Mouse (Mus musculus) cortical plate, adult 2 months (tissue): Measurements from ENCODE around the gene Yipf3.

Source experiments
- CTCF ChIP-seq: fragments of 200-500 bp; IDR thresholded peaks from 2 replicates; pipeline ENCODE4 v1.5.1; 2011; ENCODE audit warnings: mild to moderate bottlenecking, control low read depth, low read length; ENCODE audit not compliant: insufficient read depth; ENCODE audit errors: extremely low read depth
- POLR2A ChIP-seq: fragments of 200-500 bp; IDR thresholded peaks from 2 replicates; pipeline ENCODE4 v1.6.1; 2011; ENCODE audit warnings: mild to moderate bottlenecking, low read length, control low read depth; ENCODE audit not compliant: insufficient read depth; ENCODE audit errors: extremely low read depth

DNA sequence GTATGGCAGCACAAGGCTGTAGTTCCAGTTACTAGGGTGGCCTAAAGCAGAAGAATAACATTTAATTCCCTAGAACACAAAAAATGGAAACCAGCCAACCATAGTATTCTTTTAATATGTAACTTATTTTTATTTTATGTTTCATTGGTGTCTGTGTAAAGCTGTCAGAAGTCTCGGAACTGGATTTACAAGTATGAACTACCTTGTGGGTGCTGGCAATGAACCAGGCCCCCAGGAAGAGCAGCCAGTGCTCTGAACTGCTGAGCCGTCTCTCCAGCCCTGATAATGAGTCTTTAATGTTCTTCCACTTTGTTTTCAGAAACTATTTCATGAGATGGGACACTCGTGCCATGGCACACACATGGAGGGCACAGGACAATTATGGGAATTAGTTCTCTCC lies 37.3 kb upstream of the Yipf3 start:
- TF ChIP-seq CTCF, result no peak
- TF ChIP-seq POLR2A, result no peak
